Mouse (Mus musculus): ENCODE data around the gene Suv39h1. TPM values are rescaled to one million over a fixed set of nuclear protein-coding genes. Genes with fewer than 3 reads are reported as not detected.
"Not testable (repeated sequence)": the region's sequence is repeated elsewhere in the genome, so short reads cannot be mapped to it uniquely, and the experiment has no call there.

Suv39h1 gene
- polyA plus RNA-seq, 1 experiment, result 106 TPM

GRCm38 (mm10) chrX:8018286-8018685 lies 56.3 kb downstream of the Suv39h1 start, which contains the start of gene Glod5:
Gene Glod5, minus strand, starts transcription at chrX:8018492.
- no peaks in the 10 kb centered on the region for H3K27me3 ChIP-seq (ENCODE audit: control insufficient read depth, insufficient read depth, insufficient read length)
- no peak within 1 kb of the TSS for H3K4me3 ChIP-seq (ENCODE audit: insufficient read depth, poor library complexity, severe bottlenecking)
- no peaks in the 10 kb centered on the region for H3K36me3 ChIP-seq (ENCODE audit: control insufficient read depth, insufficient read depth)
- TF ChIP-seq MYOD1 (IDR thresholded peaks at IDR 0.05; ENCODE audit: control insufficient read depth, insufficient read length, low read depth) (no peak), CEBPB (IDR thresholded peaks at IDR 0.05; ENCODE audit: low read depth) (no peak), CTCF (IDR thresholded peaks at IDR 0.05; ENCODE audit: control insufficient read depth, insufficient read depth, insufficient read length) (no peak), FOSL1 (IDR thresholded peaks at IDR 0.05; ENCODE audit: insufficient read depth, low read length, poor library complexity, severe bottlenecking) (no peak), USF1 (IDR thresholded peaks at IDR 0.05; ENCODE audit: low read depth) (no peak), MAX (IDR thresholded peaks at IDR 0.05) (no peak), MYOG (IDR thresholded peaks at IDR 0.05; ENCODE audit: control insufficient read depth, extremely low read depth, insufficient read length) (no peak)
- H3K79me2 ChIP-seq (ENCODE audit: control insufficient read depth, insufficient read depth), result no peaks in the 10 kb centered on the region
- H3ac ChIP-seq (ENCODE audit: control insufficient read depth, insufficient read length, low read depth), result no peak within 1 kb of the TSS
- no peaks in the 10 kb centered on the region for H3K79me3 ChIP-seq (ENCODE audit: low read depth)

DNA sequence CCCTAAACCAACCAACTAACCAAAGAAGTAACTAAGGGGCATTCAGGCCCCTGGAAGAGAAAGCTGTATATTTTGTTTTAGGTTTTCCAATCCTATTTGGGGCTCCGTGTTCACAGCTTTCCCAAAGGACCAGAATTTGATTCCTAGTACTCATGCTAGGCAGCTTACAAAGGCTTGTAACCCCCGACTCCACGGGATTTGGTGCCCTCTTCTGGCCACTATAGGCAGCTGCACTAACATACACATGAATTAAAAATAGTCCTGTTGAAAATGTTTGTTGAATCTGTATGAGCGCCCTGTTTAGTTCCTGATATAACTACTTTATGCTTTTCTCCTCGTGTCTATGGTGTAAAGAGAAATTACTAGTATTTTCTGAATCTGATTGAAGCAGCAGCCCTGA lies 57.4 kb downstream of the Suv39h1 start:
- Histone ChIP-seq H3ac (ENCODE audit: control insufficient read depth, insufficient read length, low read depth) (no peak overlapping the region), H3K79me3 (ENCODE audit: low read depth) (no peaks in the 10 kb centered on the region), H3K27me3 (ENCODE audit: control insufficient read depth, insufficient read depth, insufficient read length) (no peaks in the 10 kb centered on the region), H3K4me3 (ENCODE audit: insufficient read depth, poor library complexity, severe bottlenecking) (no peak overlapping the region), H3K36me3 (ENCODE audit: control insufficient read depth, insufficient read depth) (no peaks in the 10 kb centered on the region), H3K79me2 (ENCODE audit: control insufficient read depth, insufficient read depth) (no peaks in the 10 kb centered on the region)
- TF ChIP-seq CTCF (IDR thresholded peaks at IDR 0.05; ENCODE audit: control insufficient read depth, insufficient read depth, insufficient read length), result peak; percentile 1
- TF ChIP-seq MAX (IDR thresholded peaks at IDR 0.05), result no peak

DNA sequence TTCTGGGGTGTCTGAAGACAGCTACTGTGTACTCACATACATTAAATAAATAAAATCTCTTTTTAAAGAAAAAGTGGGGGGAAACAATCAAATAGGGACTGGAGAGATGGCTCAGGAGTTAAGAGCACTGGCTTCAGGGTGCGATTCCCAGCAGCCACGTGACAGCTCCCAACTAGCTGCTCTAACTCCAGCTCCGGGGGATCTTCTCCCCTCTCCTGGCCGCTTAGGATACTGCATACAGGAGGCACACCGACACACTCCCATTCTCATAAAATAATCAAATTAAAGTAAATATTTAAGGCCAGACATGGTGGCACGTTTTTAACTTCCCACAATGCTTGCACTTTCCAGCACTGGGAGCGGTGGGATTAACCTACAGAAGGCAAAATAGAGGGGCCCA lies 58.9 kb downstream of the Suv39h1 start:
- H3K79me2 ChIP-seq (ENCODE audit: control insufficient read depth, insufficient read depth); H3K36me3 ChIP-seq (ENCODE audit: control insufficient read depth, insufficient read depth); H3ac ChIP-seq (ENCODE audit: control insufficient read depth, insufficient read length, low read depth); H3K4me3 ChIP-seq (ENCODE audit: insufficient read depth, poor library complexity, severe bottlenecking); H3K27me3 ChIP-seq (ENCODE audit: control insufficient read depth, insufficient read depth, insufficient read length); H3K79me3 ChIP-seq (ENCODE audit: low read depth): not testable (repeated sequence)

DNA sequence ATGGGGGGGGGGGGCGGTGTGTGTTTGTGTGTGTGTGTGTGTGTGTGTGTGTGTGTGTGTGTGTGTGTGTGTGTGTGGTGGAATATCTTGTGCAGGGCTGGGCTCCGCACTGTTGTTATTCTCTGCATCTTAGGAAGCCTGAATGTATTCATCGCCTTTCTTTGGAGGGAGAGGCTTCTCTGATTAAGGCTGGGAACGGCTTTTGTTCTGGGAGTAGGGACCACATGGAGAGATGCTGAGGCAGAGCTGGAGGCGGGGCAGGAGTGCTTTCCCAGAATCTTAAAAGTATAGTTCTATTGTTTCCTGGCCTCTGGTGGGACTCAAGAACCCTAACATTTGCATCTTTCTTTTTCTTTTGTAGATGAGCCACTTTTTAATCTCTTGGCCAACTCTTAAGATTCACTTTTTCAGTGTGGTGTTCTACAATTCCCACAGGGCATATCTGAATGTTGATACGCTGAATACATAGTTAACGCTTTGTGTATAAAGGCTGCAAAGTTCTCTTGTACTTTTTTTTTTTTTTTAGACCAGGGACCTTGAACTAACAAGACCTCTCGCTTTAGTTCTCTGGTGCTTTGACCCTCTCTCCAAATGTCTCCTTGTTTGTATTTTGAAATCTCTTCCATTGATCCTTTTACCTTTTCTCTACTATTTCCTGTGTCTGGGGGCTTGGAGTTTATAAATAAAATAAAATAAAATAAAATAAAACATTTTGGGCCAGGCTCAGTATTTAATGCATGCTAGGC lies 60.8 kb downstream of the Suv39h1 start:
- Histone ChIP-seq H3K27me3 (ENCODE audit: control insufficient read depth, insufficient read depth, insufficient read length) (no peaks in the 10 kb centered on the region), H3K79me3 (ENCODE audit: low read depth) (no peaks in the 10 kb centered on the region), H3ac (ENCODE audit: control insufficient read depth, insufficient read length, low read depth) (no peak overlapping the region), H3K4me3 (ENCODE audit: insufficient read depth, poor library complexity, severe bottlenecking) (no peak overlapping the region), H3K79me2 (ENCODE audit: control insufficient read depth, insufficient read depth) (no peaks in the 10 kb centered on the region), H3K36me3 (ENCODE audit: control insufficient read depth, insufficient read depth) (no peaks in the 10 kb centered on the region)
- no peak for TF ChIP-seq CEBPB (IDR thresholded peaks at IDR 0.05; ENCODE audit: low read depth)

GRCm38 (mm10) chrX:8013157-8013556 lies 61.4 kb downstream of the Suv39h1 start:
- TF ChIP-seq CTCF (IDR thresholded peaks at IDR 0.05; ENCODE audit: control insufficient read depth, insufficient read depth, insufficient read length), result no peak
- no peak for TF ChIP-seq MYOD1 (IDR thresholded peaks at IDR 0.05; ENCODE audit: control insufficient read depth, insufficient read length, low read depth)
- no peak for TF ChIP-seq MAX (IDR thresholded peaks at IDR 0.05)
- no peak for TF ChIP-seq CEBPB (IDR thresholded peaks at IDR 0.05; ENCODE audit: low read depth)
- TF ChIP-seq FOSL1 (IDR thresholded peaks at IDR 0.05; ENCODE audit: insufficient read depth, low read length, poor library complexity, severe bottlenecking), result no peak
- no peak for TF ChIP-seq MYOG (IDR thresholded peaks at IDR 0.05; ENCODE audit: control insufficient read depth, extremely low read depth, insufficient read length)
- no peak for TF ChIP-seq USF1 (IDR thresholded peaks at IDR 0.05; ENCODE audit: low read depth)
- no peaks in the 10 kb centered on the region for H3K27me3 ChIP-seq (ENCODE audit: control insufficient read depth, insufficient read depth, insufficient read length)
- H3K4me3 ChIP-seq (ENCODE audit: insufficient read depth, poor library complexity, severe bottlenecking), result no peak overlapping the region
- no peaks in the 10 kb centered on the region for H3K36me3 ChIP-seq (ENCODE audit: control insufficient read depth, insufficient read depth)
- no peaks in the 10 kb centered on the region for H3K79me2 ChIP-seq (ENCODE audit: control insufficient read depth, insufficient read depth)
- H3K79me3 ChIP-seq (ENCODE audit: low read depth), result no peaks in the 10 kb centered on the region
- no peak overlapping the region for H3ac ChIP-seq (ENCODE audit: control insufficient read depth, insufficient read length, low read depth)

Other genes with a start within 250 kb of the Suv39h1 start
- 32.0 TPM for gene Otud5, start 233.4 kb downstream of the Suv39h1 start, polyA plus RNA-seq (2012; fragmentation: generic; extraction: Trizol)
- 2.4 TPM for gene Pim2, start 196.5 kb downstream of the Suv39h1 start, polyA plus RNA-seq (2012; fragmentation: generic; extraction: Trizol)
- gene Slc35a2, start 190.7 kb downstream of the Suv39h1 start, polyA plus RNA-seq (2012; fragmentation: generic; extraction: Trizol), result 20.6 TPM
- 79.2 TPM for gene Pqbp1, start 175.5 kb downstream of the Suv39h1 start, polyA plus RNA-seq (2012; fragmentation: generic; extraction: Trizol)
- gene Timm17b, start 175.4 kb downstream of the Suv39h1 start, polyA plus RNA-seq (2012; fragmentation: generic; extraction: Trizol), result 43.1 TPM
- gene Gm10491, start 166.9 kb downstream of the Suv39h1 start, polyA plus RNA-seq (2012; fragmentation: generic; extraction: Trizol), result not detected
- gene Gm10490, start 165.2 kb downstream of the Suv39h1 start, polyA plus RNA-seq (2012; fragmentation: generic; extraction: Trizol), result 0.27 TPM
- not detected for gene Pcsk1n, start 154.9 kb downstream of the Suv39h1 start, polyA plus RNA-seq (2012; fragmentation: generic; extraction: Trizol)
- gene Eras, start 146.2 kb downstream of the Suv39h1 start, polyA plus RNA-seq (2012; fragmentation: generic; extraction: Trizol), result not detected
- 19.0 TPM for gene Hdac6, start 126.9 kb downstream of the Suv39h1 start, polyA plus RNA-seq (2012; fragmentation: generic; extraction: Trizol)
- gene Gata1, start 96.7 kb downstream of the Suv39h1 start, polyA plus RNA-seq (2012; fragmentation: generic; extraction: Trizol), result 0.02 TPM
- gene Glod5, start 56.3 kb downstream of the Suv39h1 start, polyA plus RNA-seq (2012; fragmentation: generic; extraction: Trizol), result not detected
- gene Was, start 15.7 kb upstream of the Suv39h1 start, polyA plus RNA-seq (2012; fragmentation: generic; extraction: Trizol), result 0.74 TPM
- 11.1 TPM for gene Wdr13, start 58.1 kb upstream of the Suv39h1 start, polyA plus RNA-seq (2012; fragmentation: generic; extraction: Trizol)
- 537 TPM for gene Rbm3, start 71.1 kb upstream of the Suv39h1 start, polyA plus RNA-seq (2012; fragmentation: generic; extraction: Trizol)
- gene Tbc1d25, start 101.4 kb upstream of the Suv39h1 start, polyA plus RNA-seq (2012; fragmentation: generic; extraction: Trizol), result 9.9 TPM
- gene Ebp, start 118.8 kb upstream of the Suv39h1 start, polyA plus RNA-seq (2012; fragmentation: generic; extraction: Trizol), result 73.1 TPM
- gene Porcn, start 131.8 kb upstream of the Suv39h1 start, polyA plus RNA-seq (2012; fragmentation: generic; extraction: Trizol), result 7.6 TPM
- 36.1 TPM for gene Ftsj1, start 177.6 kb upstream of the Suv39h1 start, polyA plus RNA-seq (2012; fragmentation: generic; extraction: Trizol)
- gene Slc38a5, start 196.4 kb upstream of the Suv39h1 start, polyA plus RNA-seq (2012; fragmentation: generic; extraction: Trizol), result not detected

All from C2C12 (cell line).